Mouse (Mus musculus): ENCODE results near the gene Srprb.
A peak's percentile ranks its signal among the peaks of the same experiment; 100 is the strongest.

The Srprb gene

GRCm38 (mm10) chr9:103201561-103202260, at the start of gene Srprb:
Srprb (minus strand) TSS chr9:103202137.
- DNase-seq (ENCODE audit: low read depth, low spot score) = peak; percentile 85

- no peak for DNase-seq (ENCODE audit: low read depth, low spot score)
Observed at GRCm38 (mm10) chr9:103248618-103249017, 46.7 kb upstream of the Srprb start.

GRCm38 (mm10) chr9:103246526-103247168, 44.7 kb upstream of the Srprb start:
- no peak for DNase-seq (ENCODE audit: low read depth, low spot score)

GRCm38 (mm10) chr9:103243640-103244039, 41.7 kb upstream of the Srprb start:
- no peak for DNase-seq (ENCODE audit: low read depth, low spot score)

GRCm38 (mm10) chr9:103241206-103241605, 39.3 kb upstream of the Srprb start:
- DNase-seq (ENCODE audit: low read depth, low spot score) = no peak

- no peak for DNase-seq (ENCODE audit: low read depth, low spot score)
Observed at GRCm38 (mm10) chr9:103239471-103239870, 37.5 kb upstream of the Srprb start.

- DNase-seq (ENCODE audit: low read depth, low spot score) = no peak
Observed at GRCm38 (mm10) chr9:103234565-103235165, 32.7 kb upstream of the Srprb start.

GRCm38 (mm10) chr9:103234059-103234458, 32.1 kb upstream of the Srprb start:
- no peak for DNase-seq (ENCODE audit: low read depth, low spot score)

- DNase-seq (ENCODE audit: low read depth, low spot score) = no peak
Observed at GRCm38 (mm10) chr9:103233006-103233395, 31.1 kb upstream of the Srprb start.

GRCm38 (mm10) chr9:103232232-103233005, 30.5 kb upstream of the Srprb start:
- DNase-seq (ENCODE audit: low read depth, low spot score) = no peak

GRCm38 (mm10) chr9:103230151-103230951, 28.4 kb upstream of the Srprb start, which contains the start of the genes Gm20425 and Trf:
Gm20425 (minus strand) TSS chr9:103230307.
Trf (minus strand) TSS chr9:103230444.
- DNase-seq (ENCODE audit: low read depth, low spot score) = no peak

- DNase-seq (ENCODE audit: low read depth, low spot score) = no peak
Observed at GRCm38 (mm10) chr9:103229037-103229867, 27.3 kb upstream of the Srprb start.

GRCm38 (mm10) chr9:103228370-103229003, 26.6 kb upstream of the Srprb start:
- DNase-seq (ENCODE audit: low read depth, low spot score) = no peak

GRCm38 (mm10) chr9:103227760-103228159, 25.8 kb upstream of the Srprb start:
- DNase-seq (ENCODE audit: low read depth, low spot score) = no peak

GRCm38 (mm10) chr9:103226806-103227205, 24.9 kb upstream of the Srprb start:
- DNase-seq (ENCODE audit: low read depth, low spot score) = no peak

- no peak for DNase-seq (ENCODE audit: low read depth, low spot score)
Observed at GRCm38 (mm10) chr9:103225464-103225863, 23.5 kb upstream of the Srprb start.

GRCm38 (mm10) chr9:103224721-103225120, 22.8 kb upstream of the Srprb start:
- DNase-seq (ENCODE audit: low read depth, low spot score) = no peak

GRCm38 (mm10) chr9:103214281-103214680, 12.3 kb upstream of the Srprb start:
- DNase-seq (ENCODE audit: low read depth, low spot score) = no peak

GRCm38 (mm10) chr9:103213631-103214030, 11.7 kb upstream of the Srprb start:
- DNase-seq (ENCODE audit: low read depth, low spot score) = no peak
